Mouse (Mus musculus) forebrain, embryonic 16.5 days (tissue): ENCODE results near the gene Zfp781. TPM values are rescaled to one million over a fixed set of nuclear protein-coding genes. Genes with fewer than 3 reads are reported as not detected.
"Not testable (repeated sequence)": the region's sequence is repeated elsewhere in the genome, so short reads cannot be mapped to it uniquely, and the experiment has no call there.

Experiments
- ATAC-seq: fragments of 200-750 bp; cut with Nextera tagmentation; 2 replicates; pipeline ENCODE4 v1.8.0; 2017; ENCODE audit warnings: mild to moderate bottlenecking, moderate library complexity
- H3K27ac ChIP-seq: fragments of 300-500 bp; sonication (generic); 2 replicates; pipeline ENCODE4 v1.5.1; 2014; ENCODE audit warnings: low read length, control low read depth
- H3K27me3 ChIP-seq: fragments of 300-500 bp; sonication (generic); replicated peaks from 2 replicates; pipeline ENCODE4 v1.6.1; 2014; ENCODE audit warnings: low read length; ENCODE audit not compliant: control insufficient read depth, insufficient read depth
- H3K36me3 ChIP-seq: fragments of 300-500 bp; sonication (generic); 2 replicates; pipeline ENCODE4 v1.6.1; 2014; ENCODE audit not compliant: control insufficient read depth, insufficient read depth
- H3K4me1 ChIP-seq: fragments of 300-500 bp; sonication (generic); replicated peaks from 2 replicates; pipeline ENCODE4 v1.6.1; 2014; ENCODE audit warnings: low read length; ENCODE audit not compliant: control insufficient read depth, insufficient read depth
- H3K4me2 ChIP-seq: fragments of 300-500 bp; sonication (generic); 2 replicates; pipeline ENCODE4 v1.6.1; 2014; ENCODE audit warnings: mild to moderate bottlenecking, low read length, control low read depth
- H3K4me3 ChIP-seq: fragments of 300-500 bp; sonication (generic); replicated peaks from 2 replicates; pipeline ENCODE4 v1.5.1; 2014; ENCODE audit warnings: mild to moderate bottlenecking, low read length, control low read depth
- H3K9ac ChIP-seq: fragments of 300-500 bp; sonication (generic); replicated peaks from 2 replicates; pipeline ENCODE4 v1.6.1; 2014; ENCODE audit warnings: low read depth, low read length, control low read depth
- H3K9me3 ChIP-seq: fragments of 300-500 bp; sonication (generic); 2 replicates; pipeline ENCODE4 v1.6.1; 2016; ENCODE audit warnings: low read length; ENCODE audit not compliant: control insufficient read depth
- WGBS: fragments of 180-500 bp; shearing (Covaris S2); extraction: QIAGEN DNeasy Blood & Tissue Kit; methylation state at CpG from one replicate; pipeline ENCODE4 v1.1.7; 2014; 5-methylcytosine and 5-hydroxymethylcytosine counted together
- polyA plus RNA-seq: library from polyadenylated mRNA; unstranded; fragments of >200 nt; fragmentation: Nextera tagmentation; extraction: Ambion mirVana; gene quantifications from 2 replicates; pipeline ENCODE4 v1.2.1, GENCODE M21; 2015

The Zfp781 gene
- polyA plus RNA-seq: 7.1 and 7.8 TPM in 2 replicates

GRCm38 (mm10) chr10:81929842-81930743 is at the start of gene Zfp781:
Gene Zfp781, minus strand, starts transcription at chr10:81930480.
- H3K9ac ChIP-seq, H3K36me3 ChIP-seq, H3K27ac ChIP-seq, H3K4me1 ChIP-seq, H3K4me2 ChIP-seq, H3K27me3 ChIP-seq, H3K9me3 ChIP-seq, H3K4me3 ChIP-seq: not testable (repeated sequence)
- no CpG with 5 or more reads among the region's 43 CpGs for WGBS
- peak; percentile 99 for ATAC-seq

- H3K9ac ChIP-seq, H3K27ac ChIP-seq, H3K4me1 ChIP-seq, H3K4me3 ChIP-seq, ATAC-seq, H3K9me3 ChIP-seq, H3K36me3 ChIP-seq, H3K27me3 ChIP-seq, H3K4me2 ChIP-seq: not testable (repeated sequence)
- no CpG with 5 or more reads among the region's 44 CpGs for WGBS
Measured at GRCm38 (mm10) chr10:81978365-81979003, 48.2 kb upstream of the Zfp781 start.

- not testable (repeated sequence) for H3K9ac ChIP-seq
- no CpG with 5 or more reads among the region's 3 CpGs for WGBS
- peak; percentile 36 for ATAC-seq
Measured at GRCm38 (mm10) chr10:81930744-81931118, 451 bp upstream of the Zfp781 start.

DNA sequence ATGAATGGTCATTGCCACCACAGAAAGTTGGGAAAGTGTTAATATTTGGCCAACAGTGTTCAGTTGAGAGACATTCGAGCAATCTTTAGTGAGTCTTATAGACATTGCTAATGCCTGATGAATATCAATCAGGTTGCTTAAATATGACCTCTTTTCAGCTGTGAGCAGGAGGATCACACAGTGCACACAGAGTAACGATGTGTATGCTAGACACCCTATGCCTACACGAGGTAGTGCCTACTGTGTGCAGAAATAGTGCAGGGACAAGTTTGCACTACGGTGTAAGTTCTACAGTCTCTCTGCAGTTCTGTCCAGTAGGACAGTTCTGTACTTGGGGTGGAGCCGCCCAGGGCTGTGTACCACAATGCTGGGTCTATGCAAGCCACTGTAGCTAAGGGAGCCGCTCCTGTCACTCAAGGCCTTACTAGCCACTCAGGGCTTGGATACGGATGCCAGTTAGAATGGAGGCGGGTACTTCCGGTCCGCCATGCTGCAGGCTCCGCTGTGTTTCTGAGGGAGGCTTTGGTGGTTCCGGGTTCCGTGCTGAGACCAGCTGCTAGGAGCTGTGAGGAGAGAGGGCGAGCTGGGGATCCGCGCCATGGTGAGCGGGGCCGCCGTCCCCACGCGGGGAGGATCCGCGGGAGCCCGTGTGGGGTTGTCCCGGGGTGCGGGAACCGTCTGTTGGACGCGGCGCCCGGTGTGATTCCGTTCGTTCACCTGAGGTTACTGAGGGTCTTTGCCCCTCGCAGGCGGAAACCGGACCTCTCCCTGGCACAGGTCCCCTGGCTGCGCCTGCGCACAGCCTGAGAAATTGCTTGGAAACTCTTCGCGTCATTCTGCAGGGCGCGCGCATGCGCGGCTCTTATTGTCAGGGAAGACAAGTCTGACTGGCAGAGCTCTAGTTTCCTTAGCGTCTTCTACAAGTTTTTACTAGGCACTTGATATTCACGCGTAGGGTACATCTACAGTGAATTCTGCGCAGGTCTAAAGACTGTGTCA is 66.6 kb downstream of the Zfp781 start, which contains the start of gene Gm32687:
TSS of gene Gm32687 (plus strand) at position 526 of the 999 bp plus-strand sequence.
- H3K27me3 ChIP-seq, H3K36me3 ChIP-seq, H3K4me1 ChIP-seq, H3K27ac ChIP-seq, H3K4me2 ChIP-seq, H3K4me3 ChIP-seq, H3K9me3 ChIP-seq, H3K9ac ChIP-seq: not testable (repeated sequence)
- WGBS: 22% methylated on average over 4 of the region's 49 CpGs
- ATAC-seq: peak; percentile 100

More at GRCm38 (mm10) chr10:81930744-81931118, 451 bp upstream of the Zfp781 start:
- H3K27me3 ChIP-seq, H3K36me3 ChIP-seq, H3K4me1 ChIP-seq, H3K4me2 ChIP-seq, H3K9me3 ChIP-seq, H3K4me3 ChIP-seq, H3K27ac ChIP-seq: not testable (repeated sequence)

Other genes with a start within 250 kb of the Zfp781 start
- gene Zfp433, start 225.7 kb downstream of the Zfp781 start, polyA plus RNA-seq: 20.4 and 25.1 TPM in 2 replicates
- gene Gm3055, start 159.3 kb downstream of the Zfp781 start, polyA plus RNA-seq: 16.0 and 23.5 TPM in 2 replicates
- 3.2 and 4.4 TPM in 2 replicates for gene Gm4767, start 118.3 kb downstream of the Zfp781 start, polyA plus RNA-seq
- gene Gm32687, start 66.5 kb downstream of the Zfp781 start, polyA plus RNA-seq: 14.9 and 16.8 TPM in 2 replicates
- 17.6 and 20.6 TPM in 2 replicates for gene Zfp873, start 117.6 kb upstream of the Zfp781 start, polyA plus RNA-seq
- gene BC024063, start 152.9 kb upstream of the Zfp781 start, polyA plus RNA-seq: 8.0 and 10.0 TPM in 2 replicates
- gene AU041133, start 197.5 kb upstream of the Zfp781 start, polyA plus RNA-seq: 9.3 and 10.8 TPM in 2 replicates